Mouse (Mus musculus): Measurements from ENCODE around the gene Prr23a2. TPM values are rescaled to one million over a fixed set of nuclear protein-coding genes. Genes with fewer than 3 reads are reported as not detected.

Gene Prr23a2
- polyA plus RNA-seq, 1 experiment from 2014 or later, result not detected

GRCm38 (mm10) chr9:98864571-98864970 lies 8.3 kb downstream of the Prr23a2 start, which contains the start of gene Prr23a3:
Prr23a3 (plus strand) TSS chr9:98864767.
- TF ChIP-seq CTCF (IDR thresholded peaks at IDR 0.05; ENCODE audit: low read depth), result no peak
- H3K4me2 ChIP-seq (replicated peaks; ENCODE audit: low read depth), result no peak within 1 kb of the TSS
- WGBS, result 56% methylated on average over 22 of the region's 22 CpGs
- H3K4me3 ChIP-seq (ENCODE audit: low read depth, low read length), result no peak within 1 kb of the TSS
- no peaks in the 10 kb centered on the region for H3K27me3 ChIP-seq (replicated peaks; ENCODE audit: control insufficient read depth, insufficient read depth, low read length)
- no peak within 1 kb of the TSS for H3K9ac ChIP-seq (ENCODE audit: low read depth, low read length)
- no peak within 1 kb of the TSS for H3K27ac ChIP-seq (ENCODE audit: low read depth, low read length)
- no peaks in the 10 kb centered on the region for H3K9me3 ChIP-seq (ENCODE audit: control insufficient read depth)
- no peaks in the 10 kb centered on the region for H3K36me3 ChIP-seq (ENCODE audit: control insufficient read depth, insufficient read depth)
- no peaks in the 10 kb centered on the region for H3K4me1 ChIP-seq (replicated peaks; ENCODE audit: control insufficient read depth, insufficient read depth, low read length)
- no peak for ATAC-seq

GRCm38 (mm10) chr9:98901486-98901885 lies 45.2 kb downstream of the Prr23a2 start:
- H3K9me3 ChIP-seq (ENCODE audit: control insufficient read depth), result 0 out of 2 replicates have a peak, but pooled peaks cover 8% of the 10 kb centered on the region
- H3K4me3 ChIP-seq (ENCODE audit: low read depth, low read length), result no peak overlapping the region
- H3K36me3 ChIP-seq (ENCODE audit: control insufficient read depth, insufficient read depth), result no peaks in the 10 kb centered on the region
- no peak for TF ChIP-seq CTCF (IDR thresholded peaks at IDR 0.05; ENCODE audit: low read depth)
- WGBS, result 74% methylated on average over 1 of the region's 1 CpGs
- no peaks in the 10 kb centered on the region for H3K27me3 ChIP-seq (replicated peaks; ENCODE audit: control insufficient read depth, insufficient read depth, low read length)
- no peak overlapping the region for H3K4me2 ChIP-seq (replicated peaks; ENCODE audit: low read depth)
- no peaks in the 10 kb centered on the region for H3K4me1 ChIP-seq (replicated peaks; ENCODE audit: control insufficient read depth, insufficient read depth, low read length)
- no peak overlapping the region for H3K9ac ChIP-seq (ENCODE audit: low read depth, low read length)
- ATAC-seq, result no peak
- H3K27ac ChIP-seq (ENCODE audit: low read depth, low read length), result no peak overlapping the region

GRCm38 (mm10) chr9:98902819-98903218 lies 46.5 kb downstream of the Prr23a2 start, which contains the start of gene 7420426K07Rik:
7420426K07Rik (plus strand) TSS chr9:98903119.
- WGBS, result 92% methylated on average over 2 of the region's 2 CpGs
- H3K36me3 ChIP-seq (ENCODE audit: control insufficient read depth, insufficient read depth), result no peaks in the 10 kb centered on the region
- H3K27me3 ChIP-seq (replicated peaks; ENCODE audit: control insufficient read depth, insufficient read depth, low read length), result no peaks in the 10 kb centered on the region
- no peak for ATAC-seq
- H3K9me3 ChIP-seq (ENCODE audit: control insufficient read depth), result no peaks in the 10 kb centered on the region
- H3K27ac ChIP-seq (ENCODE audit: low read depth, low read length), result no peak within 1 kb of the TSS
- H3K9ac ChIP-seq (ENCODE audit: low read depth, low read length), result no peak within 1 kb of the TSS
- no peaks in the 10 kb centered on the region for H3K4me1 ChIP-seq (replicated peaks; ENCODE audit: control insufficient read depth, insufficient read depth, low read length)
- H3K4me3 ChIP-seq (ENCODE audit: low read depth, low read length), result no peak within 1 kb of the TSS
- TF ChIP-seq CTCF (IDR thresholded peaks at IDR 0.05; ENCODE audit: low read depth), result no peak
- no peak within 1 kb of the TSS for H3K4me2 ChIP-seq (replicated peaks; ENCODE audit: low read depth)

Other genes with a start within 250 kb of the Prr23a2 start
- not detected in 2 replicates for gene Prr23a1, start 14.0 kb upstream of the Prr23a2 start, polyA plus RNA-seq (2015; fragmentation: Nextera tagmentation; extraction: Ambion mirVana)
- gene Prr23a3, start 8.3 kb downstream of the Prr23a2 start, polyA plus RNA-seq (2015; fragmentation: Nextera tagmentation; extraction: Ambion mirVana), result not detected in 2 replicates
- not detected in 2 replicates for gene 7420426K07Rik, start 46.6 kb downstream of the Prr23a2 start, polyA plus RNA-seq (2015; fragmentation: Nextera tagmentation; extraction: Ambion mirVana)
- not detected in 2 replicates for gene Foxl2, start 98.8 kb downstream of the Prr23a2 start, polyA plus RNA-seq (2015; fragmentation: Nextera tagmentation; extraction: Ambion mirVana)
- 30.3 and 31.2 TPM in 2 replicates for gene Faim, start 129.9 kb downstream of the Prr23a2 start, polyA plus RNA-seq (2015; fragmentation: Nextera tagmentation; extraction: Ambion mirVana)
- gene Gm1123, start 179.2 kb downstream of the Prr23a2 start, polyA plus RNA-seq (2015; fragmentation: Nextera tagmentation; extraction: Ambion mirVana), result 45.9 and 46.8 TPM in 2 replicates

Data from intestine, postnatal 0 days (tissue).